Mouse (Mus musculus): ENCODE results near the gene Bcl7c. TPM values are rescaled to one million over a fixed set of nuclear protein-coding genes. Genes with fewer than 3 reads are reported as not detected.
A peak's percentile ranks its signal among the peaks of the same experiment; 100 is the strongest.

Gene Bcl7c
- total RNA-seq, 2 experiments from 2014 or later: 61.0 to 94.3 TPM

GRCm38 (mm10) chr7:127719258-127719657 lies 10.5 kb upstream of the Bcl7c start:
- ATAC-seq (replicated peaks; ENCODE audit: low FRiP score, low TSS enrichment, poor library complexity, severe bottlenecking): no peak

- no peak for ATAC-seq (replicated peaks; ENCODE audit: low FRiP score, low TSS enrichment, poor library complexity, severe bottlenecking)
These were observed 9.6 kb upstream of the Bcl7c start for GRCm38 (mm10) chr7:127718339-127718738.

DNA sequence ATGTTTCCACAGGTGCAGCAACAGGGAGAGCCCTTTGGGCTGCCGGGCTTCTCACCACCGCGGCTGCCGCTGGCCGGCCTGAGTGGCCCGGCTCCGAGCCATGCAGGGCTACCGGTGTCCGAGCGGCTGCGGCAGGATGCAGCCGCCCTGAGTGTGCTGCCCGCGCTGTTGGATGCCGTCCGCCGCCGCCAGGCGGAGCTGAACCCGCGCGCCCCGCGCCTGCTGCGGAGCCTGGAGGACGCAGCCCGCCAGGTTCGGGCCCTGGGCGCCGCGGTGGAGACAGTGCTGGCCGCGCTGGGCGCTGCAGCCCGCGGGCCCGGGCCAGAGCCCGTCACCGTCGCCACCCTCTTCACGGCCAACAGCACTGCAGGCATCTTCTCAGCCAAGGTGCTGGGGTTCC lies 8.3 kb upstream of the Bcl7c start:
- peak; percentile 60 for ATAC-seq (replicated peaks; ENCODE audit: low FRiP score, low TSS enrichment, poor library complexity, severe bottlenecking)

DNA sequence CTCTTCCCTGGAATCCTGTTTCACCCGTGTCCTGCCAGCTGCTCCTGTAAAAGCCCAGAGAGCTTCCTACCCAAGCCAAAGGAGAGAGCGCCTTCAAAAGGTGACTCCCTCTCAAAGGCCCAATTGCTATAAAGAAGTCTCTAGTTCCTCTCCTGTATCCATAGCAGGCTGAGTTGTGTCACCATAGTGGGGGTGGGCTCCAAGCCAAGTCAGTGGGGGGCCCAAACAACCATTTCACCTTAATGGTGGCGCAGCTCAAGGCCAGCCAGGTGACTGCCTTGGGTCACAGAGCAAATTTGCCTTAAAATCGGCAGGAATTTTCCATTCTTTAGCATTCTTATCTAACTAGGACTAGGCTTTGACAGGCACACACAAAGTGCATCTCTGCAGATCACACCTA lies 6.1 kb upstream of the Bcl7c start:
- ATAC-seq (replicated peaks; ENCODE audit: low FRiP score, low TSS enrichment, poor library complexity, severe bottlenecking): no peak

DNA sequence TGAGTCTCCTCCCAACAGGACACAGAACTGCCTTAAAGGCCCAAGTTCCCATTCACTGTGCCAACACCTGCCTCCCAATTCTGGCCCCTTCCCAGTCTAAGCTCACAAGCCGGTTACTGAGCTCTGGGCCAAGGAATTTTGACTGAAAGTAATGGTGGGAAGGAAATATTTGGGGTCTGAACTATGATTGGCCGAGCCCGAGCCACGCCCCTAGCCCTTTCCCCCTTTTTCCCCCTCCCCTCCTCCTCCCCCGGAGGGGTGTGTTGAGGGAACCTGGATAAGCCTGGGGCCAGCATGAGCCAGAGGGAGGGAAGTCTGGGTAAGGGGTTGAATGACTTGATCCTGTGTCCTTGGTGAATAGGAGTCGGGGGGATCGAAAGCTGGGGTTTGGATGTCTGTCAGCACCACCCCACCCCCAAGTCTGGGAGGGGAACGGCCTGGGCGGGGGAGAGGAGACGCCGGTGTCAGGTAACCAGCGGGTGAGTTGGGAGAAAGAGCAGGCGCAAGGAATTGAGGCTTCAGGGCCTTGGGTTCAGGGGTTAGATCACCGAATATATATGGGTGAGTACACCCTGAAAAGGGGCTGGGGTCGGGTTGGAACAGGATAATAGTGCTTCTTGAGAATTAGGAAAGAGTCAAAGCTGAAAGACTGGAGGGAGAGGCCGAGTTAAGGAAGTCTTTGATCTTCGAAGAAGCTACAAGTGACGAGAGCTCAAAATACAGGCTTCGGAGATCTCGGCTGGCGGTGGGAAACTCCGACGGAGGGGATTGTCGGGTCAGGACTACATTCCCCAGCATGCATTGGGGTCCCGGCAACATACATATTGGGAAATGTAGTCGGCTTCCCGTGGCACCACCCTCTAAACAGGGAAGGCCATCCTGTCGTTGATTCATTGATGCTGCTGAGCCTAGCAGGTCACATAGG lies 4.0 kb upstream of the Bcl7c start, which contains the start of gene Ctf1:
Gene Ctf1 (plus strand): TSS at position 276 of the 925 bp plus-strand sequence.
- peak; percentile 48 for ATAC-seq (replicated peaks; ENCODE audit: low FRiP score, low TSS enrichment, poor library complexity, severe bottlenecking)

DNA sequence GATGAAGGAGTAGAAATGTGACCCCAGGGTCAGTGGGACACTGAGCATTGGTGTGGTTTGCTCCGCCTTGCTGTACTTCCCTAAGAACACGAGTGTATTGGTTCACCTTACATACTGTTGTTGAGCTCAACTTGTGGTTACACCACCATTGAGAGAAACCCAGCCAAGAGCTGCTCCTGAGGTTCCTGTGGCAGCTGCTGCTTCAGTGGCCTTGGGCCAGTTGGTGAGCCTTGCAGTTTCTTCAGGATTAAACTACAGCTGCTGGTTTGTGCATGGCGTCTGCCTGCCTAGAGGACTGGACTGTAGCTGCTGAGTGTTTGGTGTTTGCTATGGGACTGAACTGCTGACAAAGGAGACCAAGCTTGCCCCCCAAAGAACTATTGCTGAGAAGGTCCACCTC lies 2.7 kb upstream of the Bcl7c start:
- no peak for ATAC-seq (replicated peaks; ENCODE audit: low FRiP score, low TSS enrichment, poor library complexity, severe bottlenecking)

DNA sequence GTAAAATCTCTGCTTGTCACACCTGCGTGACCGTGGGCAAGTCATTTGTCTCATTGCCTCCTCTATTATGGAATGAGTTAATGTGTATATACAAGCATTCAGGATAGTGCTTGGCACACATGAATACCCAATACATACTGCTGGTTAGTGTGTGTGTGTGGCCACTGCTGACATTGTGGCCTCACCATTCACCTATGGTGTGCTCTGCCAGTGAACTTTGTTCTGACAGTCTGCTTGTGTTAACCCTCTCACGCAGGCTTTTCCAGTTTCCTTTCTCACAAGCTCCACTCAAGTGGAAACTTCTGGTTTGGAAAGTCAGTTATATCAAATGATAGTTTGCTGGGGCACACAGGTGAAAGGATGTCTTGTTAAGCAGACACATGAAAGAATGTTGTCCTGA lies 2.3 kb upstream of the Bcl7c start:
- ATAC-seq (replicated peaks; ENCODE audit: low FRiP score, low TSS enrichment, poor library complexity, severe bottlenecking): no peak

DNA sequence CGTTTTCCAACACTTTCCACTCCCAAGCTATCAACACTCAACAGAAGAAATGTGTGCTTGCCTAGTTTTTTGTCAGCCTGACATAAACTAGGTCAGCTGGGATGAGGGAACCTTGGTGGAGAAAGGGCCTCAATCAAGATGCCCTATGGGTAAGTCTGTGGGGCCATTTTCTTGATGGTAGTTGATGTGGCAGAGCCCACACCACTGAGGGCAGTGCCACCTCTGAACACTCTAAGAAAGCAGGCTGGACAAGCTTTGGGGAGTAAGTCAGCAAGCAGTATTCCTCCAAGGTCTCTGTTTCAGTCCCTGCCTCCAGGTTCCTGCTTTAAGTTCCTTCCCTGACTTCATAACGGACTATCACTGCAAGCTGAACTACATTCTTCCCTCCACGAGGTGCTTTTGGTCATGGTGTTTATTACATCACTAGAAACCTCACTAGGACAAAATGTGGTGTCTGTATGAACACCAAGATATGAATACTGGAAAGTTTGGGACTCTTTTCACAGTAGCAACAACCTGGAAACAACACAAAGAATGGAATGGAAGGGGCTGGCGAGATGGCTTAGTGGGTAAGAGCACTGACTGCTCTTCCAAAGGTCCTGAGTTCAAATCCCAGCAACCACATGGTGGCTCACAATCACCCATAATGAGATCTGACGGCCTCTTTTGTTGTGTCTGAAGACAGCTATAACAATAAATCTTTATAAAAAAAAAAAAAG lies 687 bp upstream of the Bcl7c start:
- ATAC-seq (replicated peaks; ENCODE audit: low FRiP score, low TSS enrichment, poor library complexity, severe bottlenecking): no peak

GRCm38 (mm10) chr7:127707957-127708206 lies 851 bp downstream of the Bcl7c start:
- ATAC-seq (replicated peaks; ENCODE audit: low FRiP score, low TSS enrichment, poor library complexity, severe bottlenecking): no peak

GRCm38 (mm10) chr7:127707045-127707956 lies 1.4 kb downstream of the Bcl7c start:
- peak; percentile 12 for ATAC-seq (replicated peaks; ENCODE audit: low FRiP score, low TSS enrichment, poor library complexity, severe bottlenecking)

- ATAC-seq (replicated peaks; ENCODE audit: low FRiP score, low TSS enrichment, poor library complexity, severe bottlenecking): no peak
These were observed 3.0 kb downstream of the Bcl7c start for GRCm38 (mm10) chr7:127705706-127706105.

GRCm38 (mm10) chr7:127704598-127704997 lies 4.1 kb downstream of the Bcl7c start:
- no peak for ATAC-seq (replicated peaks; ENCODE audit: low FRiP score, low TSS enrichment, poor library complexity, severe bottlenecking)

GRCm38 (mm10) chr7:127703561-127704178 lies 5.1 kb downstream of the Bcl7c start:
- ATAC-seq (replicated peaks; ENCODE audit: low FRiP score, low TSS enrichment, poor library complexity, severe bottlenecking): no peak

- ATAC-seq (replicated peaks; ENCODE audit: low FRiP score, low TSS enrichment, poor library complexity, severe bottlenecking): no peak
These were observed 7.9 kb downstream of the Bcl7c start for GRCm38 (mm10) chr7:127700712-127701331.

GRCm38 (mm10) chr7:127698986-127699385 lies 9.7 kb downstream of the Bcl7c start:
- no peak for ATAC-seq (replicated peaks; ENCODE audit: low FRiP score, low TSS enrichment, poor library complexity, severe bottlenecking)

DNA sequence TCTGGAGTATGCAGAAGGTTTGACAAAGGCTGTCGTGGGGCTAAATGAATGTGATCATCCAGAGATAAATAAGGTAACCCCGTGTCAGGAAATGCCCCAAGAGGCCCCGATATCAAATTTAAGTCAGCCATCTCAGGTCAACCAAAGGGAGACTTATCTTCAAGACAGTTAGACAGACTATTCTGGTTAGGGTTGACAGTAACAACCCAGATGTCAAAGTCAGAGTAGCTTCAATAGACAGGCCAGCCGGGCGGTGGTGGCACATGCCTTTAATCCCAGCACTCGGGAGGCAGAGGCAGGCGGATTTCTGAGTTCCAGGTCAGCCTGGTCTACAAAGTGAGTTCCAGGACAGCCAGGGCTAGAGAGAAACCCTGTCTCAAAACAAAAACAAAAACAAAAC lies 15.0 kb downstream of the Bcl7c start:
- 0 out of 2 replicates have a peak, but pooled peaks have one; percentile 55 for ATAC-seq (replicated peaks; ENCODE audit: low FRiP score, low TSS enrichment, poor library complexity, severe bottlenecking)

DNA sequence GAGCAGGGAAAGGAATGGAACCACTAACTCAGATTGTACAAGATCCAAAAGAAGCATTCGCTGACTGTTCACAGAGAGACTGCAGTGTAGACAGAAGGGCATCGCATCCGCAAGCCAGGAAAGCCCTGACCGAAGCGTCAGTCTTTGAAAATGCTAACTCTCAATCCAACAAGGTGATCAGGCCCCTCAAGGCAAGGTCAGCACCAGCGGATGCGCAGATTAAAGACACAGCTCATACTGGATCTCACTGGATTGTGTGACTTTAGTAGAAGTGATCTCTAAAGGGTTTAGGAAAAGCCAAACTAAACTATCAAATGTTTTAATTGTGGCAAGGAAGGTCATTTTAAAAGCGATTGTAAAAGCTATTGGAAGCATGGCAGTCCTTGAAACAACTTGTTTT lies 15.4 kb downstream of the Bcl7c start:
- no peak for ATAC-seq (replicated peaks; ENCODE audit: low FRiP score, low TSS enrichment, poor library complexity, severe bottlenecking)

GRCm38 (mm10) chr7:127691221-127691989 lies 17.3 kb downstream of the Bcl7c start:
- ATAC-seq (replicated peaks; ENCODE audit: low FRiP score, low TSS enrichment, poor library complexity, severe bottlenecking): no peak
